Mouse (Mus musculus) urinary bladder, postnatal 25 days (tissue): Measurements from ENCODE around the gene Flt3.

Experiments used
- DNase-seq: peaks from one replicate; pipeline ENCODE4 v3.0.0; 2022; ENCODE audit warnings: low spot score

Flt3 gene

DNA sequence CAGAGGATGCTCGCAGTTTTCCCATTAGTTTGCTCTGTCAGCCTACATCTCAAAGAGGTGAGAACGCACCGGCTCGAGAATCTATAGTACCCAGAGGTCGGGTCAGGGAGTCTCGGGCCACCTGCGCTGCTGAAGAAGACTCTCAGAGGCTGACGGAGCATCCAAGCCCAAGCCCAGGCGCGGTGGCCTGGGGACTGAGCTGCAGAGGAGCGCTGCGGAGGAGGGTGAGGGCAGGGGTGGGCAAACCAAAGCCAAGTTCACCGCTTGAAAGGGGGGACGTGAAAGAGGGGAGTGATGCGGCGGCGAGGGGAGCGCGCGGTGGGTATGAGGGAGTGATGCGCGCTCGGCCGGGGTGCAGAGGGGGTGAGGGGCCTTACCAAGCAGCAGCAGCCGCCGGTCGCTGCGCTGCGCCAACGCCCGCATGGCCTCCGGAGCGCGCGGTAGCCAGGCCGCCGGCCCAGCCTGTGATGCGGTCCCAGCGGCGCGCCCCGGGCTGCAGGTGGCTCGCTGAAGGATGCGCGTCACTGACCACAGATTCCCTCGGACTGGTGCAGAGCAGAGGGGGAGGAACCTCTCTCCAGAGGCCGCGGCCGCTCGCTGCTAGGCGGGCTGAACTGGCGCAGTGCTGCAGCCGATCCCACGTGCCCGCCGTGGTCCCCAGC lies at the start of gene Flt3:
Gene Flt3, minus strand, starts transcription at position 647 of the 662 bp plus-strand sequence.
- no peak for DNase-seq

DNA sequence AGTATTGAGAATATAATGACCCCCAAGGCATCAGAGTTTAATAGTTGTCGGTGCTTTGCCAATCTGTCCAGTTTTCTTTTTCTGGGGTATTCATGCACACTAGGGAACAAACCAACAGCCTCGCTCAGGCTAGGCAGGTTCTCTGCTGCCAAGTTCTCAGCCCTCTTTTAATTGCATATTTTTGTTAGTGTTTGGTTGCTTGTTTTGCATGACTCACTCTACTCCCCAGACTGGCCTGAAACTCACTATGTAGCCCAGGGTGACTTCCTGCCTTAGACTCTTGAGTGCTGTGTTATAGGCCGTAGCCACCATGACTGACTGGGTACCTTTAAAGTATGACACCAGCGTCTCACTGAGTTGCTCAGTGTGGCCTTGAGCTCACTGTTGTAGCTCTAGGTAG lies 48.6 kb upstream of the Flt3 start:
- no peak for DNase-seq

DNA sequence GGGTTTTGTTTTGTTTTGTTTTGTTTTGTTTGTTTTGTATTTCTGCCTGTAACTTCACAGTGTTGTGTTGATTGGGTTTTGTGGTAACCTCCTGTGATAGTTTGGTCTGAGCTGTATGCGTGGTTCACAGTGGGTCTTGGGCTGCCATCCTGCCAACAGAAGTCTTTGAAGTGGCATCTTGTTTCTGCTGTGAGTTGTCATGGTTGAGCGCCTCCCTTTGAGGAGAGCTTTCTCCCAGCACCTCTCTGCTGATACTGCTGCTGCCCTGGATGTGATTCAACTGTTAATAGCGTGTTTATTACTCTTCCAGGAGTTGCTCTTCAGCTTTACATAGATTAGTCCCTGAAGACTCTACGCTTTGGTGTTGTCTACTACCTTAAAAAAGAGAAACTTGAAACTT lies 48.2 kb upstream of the Flt3 start:
- no peak for DNase-seq

DNA sequence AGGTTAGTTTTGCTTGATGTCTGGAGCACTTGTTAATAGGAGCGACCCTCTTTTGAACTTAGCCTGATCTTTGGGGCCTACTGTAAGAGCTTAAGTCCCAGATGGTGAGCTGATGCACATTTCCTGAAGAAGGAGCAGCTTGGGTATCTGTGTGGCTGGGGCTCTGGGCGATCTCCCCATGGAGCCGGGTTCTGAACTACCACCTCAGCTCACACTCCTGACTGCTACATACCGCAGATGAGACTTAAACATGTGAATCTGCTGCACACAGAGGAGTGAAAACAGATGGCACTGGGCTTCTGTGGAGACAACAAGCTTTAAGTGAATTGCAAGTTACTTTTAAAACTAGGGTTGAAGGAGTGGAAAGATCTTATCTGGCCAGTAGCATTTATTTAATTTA lies 45.0 kb upstream of the Flt3 start:
- DNase-seq: no peak

DNA sequence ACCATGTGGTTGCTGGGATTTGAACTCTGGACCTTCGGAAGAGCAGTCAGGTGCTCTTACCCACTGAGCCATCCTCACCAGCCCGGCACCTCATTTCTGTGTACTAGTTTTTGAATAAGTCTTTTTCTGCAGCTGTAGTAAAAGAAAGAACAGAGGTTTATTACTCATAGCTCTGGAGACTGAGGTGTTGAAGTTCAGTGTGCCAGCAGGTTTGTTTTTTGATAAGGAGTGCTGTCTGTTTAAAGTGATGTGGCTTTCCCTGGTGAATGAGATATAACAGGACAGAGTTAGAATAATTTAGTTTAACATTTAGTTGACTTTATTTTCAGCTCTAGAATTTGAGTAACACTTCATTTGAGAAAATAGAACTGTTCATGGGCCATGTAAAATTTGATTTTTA lies 44.5 kb upstream of the Flt3 start:
- no peak for DNase-seq

DNA sequence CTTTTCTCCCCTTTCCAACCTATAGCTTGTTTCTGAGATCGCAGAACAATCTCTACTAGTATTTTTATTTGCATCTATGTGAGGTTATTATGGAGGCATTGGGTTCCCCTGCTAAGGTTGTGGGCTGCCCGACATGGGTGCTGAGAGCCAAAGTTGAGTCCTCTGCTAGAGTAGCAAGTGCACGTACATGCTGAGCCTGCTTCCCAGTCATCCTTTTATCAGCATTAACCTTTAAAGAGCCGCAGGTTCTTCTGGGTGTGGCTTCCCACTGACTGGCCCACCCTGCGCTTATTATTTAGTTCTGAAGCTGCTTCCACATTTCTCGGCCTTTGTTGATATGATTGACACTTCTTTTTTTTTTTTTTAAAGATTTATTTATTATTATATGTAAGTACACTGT lies 44.0 kb upstream of the Flt3 start:
- no peak for DNase-seq

DNA sequence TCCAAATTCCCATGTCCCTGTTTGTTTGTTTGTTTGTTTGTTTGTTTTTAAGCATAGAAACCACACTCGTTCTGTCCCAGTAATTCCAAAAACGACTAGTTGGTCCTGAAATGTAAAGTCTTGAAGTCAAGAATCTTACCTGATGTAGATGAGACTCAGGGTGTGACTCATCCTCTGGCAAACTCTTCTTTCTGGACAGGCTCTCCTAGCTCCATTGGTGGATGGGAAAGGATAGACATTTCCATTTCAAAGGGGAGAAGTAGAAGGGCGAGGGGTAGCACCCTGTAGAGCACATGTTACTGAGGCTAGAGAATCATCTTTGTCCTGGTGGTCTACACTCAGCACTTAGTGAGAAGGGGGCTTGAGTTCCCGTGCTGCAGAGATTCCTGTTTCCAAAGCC lies 42.5 kb upstream of the Flt3 start:
- no peak for DNase-seq

DNA sequence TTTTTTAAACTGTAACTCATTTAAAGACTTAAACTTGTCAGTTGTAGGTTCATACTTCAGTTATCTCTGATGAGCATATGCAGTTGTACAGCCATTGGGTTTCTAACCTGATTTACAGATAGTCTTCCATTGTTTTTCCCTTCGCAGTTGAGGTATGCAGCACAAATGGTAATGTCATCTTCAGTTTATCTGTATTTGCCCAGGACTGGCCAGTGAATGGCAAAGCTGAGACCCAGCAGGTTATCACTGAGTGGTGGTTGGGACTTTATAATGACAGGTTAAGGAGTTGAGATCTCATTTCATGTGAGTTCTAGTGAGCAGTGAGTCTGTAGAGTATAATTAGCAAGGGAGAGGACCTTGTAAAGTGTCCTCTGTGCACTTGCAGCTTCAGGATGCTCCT lies 41.7 kb upstream of the Flt3 start:
- DNase-seq: no peak

DNA sequence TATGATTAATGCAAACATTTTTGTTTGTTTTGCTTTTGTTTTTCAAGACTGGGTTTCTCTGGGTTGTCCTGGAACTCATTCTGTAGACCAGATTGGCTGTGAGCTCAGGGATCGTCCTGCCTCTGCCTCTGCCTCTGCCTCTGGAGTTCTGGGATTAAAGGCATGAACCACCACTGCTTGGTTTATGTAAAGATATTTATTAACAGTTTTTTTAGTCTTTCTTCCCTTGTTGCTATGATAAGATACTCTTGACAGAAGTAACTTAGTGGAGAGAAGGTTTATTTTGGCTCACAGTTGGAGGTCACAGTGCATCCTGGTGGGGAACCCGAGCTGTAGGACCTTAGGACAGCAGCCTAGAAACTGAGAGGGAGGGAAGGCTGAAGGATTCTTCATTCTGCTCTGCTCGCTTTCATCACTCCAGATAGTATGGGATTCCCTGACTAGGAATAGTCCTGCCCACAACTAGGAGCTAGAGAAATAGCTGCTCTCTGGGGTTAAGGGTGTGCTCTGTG lies 40.8 kb upstream of the Flt3 start:
- DNase-seq: no peak

DNA sequence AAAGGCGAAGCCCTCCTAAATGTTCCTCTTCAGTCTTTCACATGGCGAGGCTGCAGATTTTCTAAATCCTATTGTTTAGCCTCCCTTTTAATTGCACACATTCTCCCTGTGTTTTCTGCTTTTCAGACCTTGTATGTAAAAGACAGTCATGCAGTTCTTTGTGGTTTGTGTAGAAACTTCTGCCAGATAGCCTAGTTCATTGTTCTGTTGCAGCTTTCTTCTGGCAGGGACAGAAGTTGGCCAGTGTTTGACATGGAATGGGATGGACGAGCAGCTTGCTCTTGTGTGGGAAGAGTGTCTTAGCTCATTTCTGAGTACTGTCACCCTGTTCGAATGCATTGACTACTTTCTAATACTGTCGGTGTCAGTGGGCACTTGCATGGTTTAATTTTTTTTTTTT lies 36.2 kb upstream of the Flt3 start:
- no peak for DNase-seq

DNA sequence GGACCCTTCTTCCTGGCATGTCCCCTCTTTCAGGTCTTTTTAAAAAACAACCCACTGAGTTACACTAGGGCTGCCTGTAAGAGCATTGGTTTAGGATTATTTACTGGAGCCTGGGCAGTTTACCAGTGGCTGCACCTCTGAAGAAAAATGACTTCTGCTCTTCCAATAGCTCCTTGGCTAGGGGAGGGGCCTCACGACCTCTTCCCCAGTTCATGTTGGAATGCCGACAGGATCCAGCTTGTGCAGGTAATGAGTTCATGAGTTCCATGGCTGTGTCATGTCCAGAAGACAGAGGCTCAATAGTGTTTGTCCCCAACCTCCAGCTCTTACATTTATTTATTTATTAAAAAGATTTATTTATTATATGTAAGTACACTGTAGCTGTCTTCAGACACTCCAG lies 35.5 kb upstream of the Flt3 start:
- no peak for DNase-seq

DNA sequence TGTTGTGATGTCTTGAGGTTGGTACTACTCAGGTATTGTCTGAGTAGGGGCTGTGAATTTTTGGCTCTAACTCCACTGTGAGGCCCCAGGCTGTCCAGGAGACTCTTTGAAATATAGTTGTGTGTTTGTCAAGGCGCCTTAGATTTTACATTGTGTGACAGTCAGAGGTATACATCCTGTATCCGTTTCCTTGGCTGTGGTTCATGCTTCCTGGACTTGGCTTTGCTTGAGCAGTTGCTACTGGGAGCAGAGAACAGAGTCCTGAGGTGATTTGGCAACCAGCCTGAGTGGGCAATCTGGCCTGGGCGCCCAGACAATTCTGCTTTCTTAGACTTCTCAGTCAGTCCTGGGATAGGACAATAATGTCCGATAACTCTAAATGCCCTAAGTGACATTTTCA lies 34.9 kb upstream of the Flt3 start:
- DNase-seq: no peak

DNA sequence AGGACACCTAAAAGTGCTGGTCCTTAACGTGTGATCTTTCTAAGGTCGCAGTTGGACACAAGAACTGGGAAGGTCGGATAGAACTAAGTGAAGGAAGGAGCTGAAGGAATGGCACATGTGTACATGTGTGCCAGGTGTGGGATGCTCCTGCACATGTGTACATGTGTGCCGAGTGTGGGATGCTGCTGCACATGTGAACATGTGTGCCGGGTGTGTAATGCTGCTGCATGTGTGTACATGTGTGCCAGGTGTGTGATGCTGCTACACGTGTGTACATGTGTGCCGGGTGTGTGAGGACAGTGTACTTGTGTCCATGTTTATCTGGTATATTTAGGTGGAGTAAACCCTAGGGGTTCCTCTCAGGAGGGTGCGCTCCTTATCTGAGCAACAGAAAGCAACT lies 32.6 kb upstream of the Flt3 start:
- no peak for DNase-seq

DNA sequence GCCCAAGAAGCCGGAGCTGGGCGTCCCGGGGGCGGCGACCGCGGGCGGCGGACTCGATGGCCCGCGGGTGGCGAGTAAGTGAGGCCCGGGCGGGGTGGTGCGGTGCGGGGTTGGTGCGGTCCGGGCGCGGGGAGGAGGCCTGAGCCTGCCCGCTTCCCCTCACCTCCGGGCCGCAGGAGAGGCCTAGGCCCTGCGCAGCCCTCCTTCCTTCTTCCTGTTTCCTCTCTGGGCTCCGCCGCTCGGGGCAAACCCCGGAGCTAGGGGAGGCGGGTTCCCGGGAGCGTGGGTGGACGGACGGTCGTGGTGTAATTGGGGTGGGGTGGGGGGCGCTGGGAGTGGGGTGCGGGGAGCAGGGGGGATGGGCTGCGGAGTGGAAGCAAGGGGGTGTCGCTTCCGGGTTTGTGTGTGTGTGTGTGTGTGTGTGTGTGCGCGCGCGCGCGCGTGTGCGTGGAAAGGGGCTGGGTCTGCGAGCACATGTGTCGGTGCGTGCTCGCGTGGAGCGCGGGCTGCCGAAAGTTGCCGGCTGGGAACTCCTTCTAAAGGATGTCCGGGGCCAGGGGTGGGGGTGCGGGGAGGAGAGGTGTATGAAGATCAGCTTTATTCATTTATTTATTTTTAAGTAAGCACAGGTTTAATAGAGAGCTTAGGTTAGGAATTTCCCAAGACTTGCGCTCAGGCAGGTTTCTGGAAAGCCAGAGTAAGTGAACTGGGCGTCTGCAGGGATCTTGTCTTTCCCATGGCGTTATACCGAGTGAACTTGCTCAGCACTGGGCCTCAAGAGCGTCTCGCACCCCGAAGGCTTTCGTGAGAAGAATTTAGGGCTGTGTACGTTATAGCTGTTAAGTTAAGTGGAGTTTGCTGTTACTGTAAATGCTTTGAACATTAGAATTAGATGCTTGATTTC lies 30.9 kb upstream of the Flt3 start:
- peak; percentile 67 for DNase-seq

DNA sequence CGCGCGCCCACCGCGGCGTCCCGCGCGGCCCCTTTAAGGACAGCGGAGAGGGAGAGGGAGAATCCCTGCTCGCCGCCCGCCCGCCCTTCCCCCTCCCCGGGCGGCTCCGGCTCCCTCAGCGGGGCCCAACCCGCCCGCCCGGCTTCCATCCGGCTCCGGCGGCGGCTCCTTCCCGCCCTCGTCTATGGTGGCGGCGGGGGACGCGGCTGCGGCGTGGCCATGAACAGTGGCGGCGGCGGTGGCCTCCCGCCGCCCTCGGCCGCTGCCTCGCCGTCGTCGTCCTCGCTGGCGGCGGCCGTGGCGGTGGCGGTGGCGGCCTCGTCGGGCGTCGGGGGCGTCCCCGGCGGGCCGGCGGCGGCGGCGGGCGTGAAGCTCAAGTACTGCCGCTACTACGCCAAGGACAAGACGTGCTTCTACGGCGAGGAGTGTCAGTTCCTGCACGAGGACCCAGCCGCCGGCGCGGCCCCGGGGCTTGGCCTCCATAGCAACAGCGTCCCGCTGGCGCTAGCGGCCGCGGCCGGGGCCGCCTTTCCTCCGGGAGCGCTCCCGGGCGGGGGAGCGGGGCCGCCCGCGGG lies 30.2 kb upstream of the Flt3 start:
- DNase-seq: peak; percentile 43

DNA sequence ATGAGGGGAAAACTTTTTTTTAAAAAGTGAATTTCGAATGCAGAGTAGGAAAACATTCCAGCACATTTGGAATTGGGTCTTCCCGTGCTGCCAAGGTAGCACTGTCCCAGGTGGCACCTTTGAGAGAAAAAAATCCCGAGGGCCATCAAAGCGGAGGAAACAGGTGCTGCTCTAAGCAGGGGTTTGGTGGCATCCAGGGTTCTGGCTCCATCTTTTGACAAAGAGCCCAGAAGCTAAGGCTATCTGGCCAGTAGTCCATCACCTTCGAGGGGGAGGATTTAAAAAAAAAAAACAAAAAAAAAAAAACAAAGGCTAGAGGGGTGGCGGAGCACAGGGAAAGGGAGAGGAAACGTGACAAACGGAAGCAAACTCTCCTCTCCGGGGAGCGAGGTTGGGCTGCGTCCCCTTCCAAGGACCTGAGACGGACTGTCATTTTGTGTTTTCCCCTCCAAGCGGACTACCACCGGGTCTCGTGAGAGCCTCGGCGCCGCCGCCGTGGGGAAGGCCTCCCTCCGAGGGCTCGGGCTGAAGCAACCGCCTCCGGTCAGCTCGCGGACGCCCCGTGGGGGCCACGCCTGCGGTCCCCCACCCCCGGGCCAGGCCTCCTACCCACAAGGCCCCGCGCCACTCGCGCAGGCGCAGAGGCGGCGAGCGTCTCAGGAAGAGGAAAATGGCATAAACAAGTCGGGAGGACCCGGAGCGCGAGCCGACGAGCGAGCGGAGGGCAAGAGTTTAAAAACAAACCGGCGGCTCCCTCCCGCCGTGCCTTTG lies 29.4 kb upstream of the Flt3 start, which contains the start of gene Pan3:
Gene Pan3, plus strand, starts transcription at position 627 of the 771 bp plus-strand sequence.
- DNase-seq: peak; percentile 94

DNA sequence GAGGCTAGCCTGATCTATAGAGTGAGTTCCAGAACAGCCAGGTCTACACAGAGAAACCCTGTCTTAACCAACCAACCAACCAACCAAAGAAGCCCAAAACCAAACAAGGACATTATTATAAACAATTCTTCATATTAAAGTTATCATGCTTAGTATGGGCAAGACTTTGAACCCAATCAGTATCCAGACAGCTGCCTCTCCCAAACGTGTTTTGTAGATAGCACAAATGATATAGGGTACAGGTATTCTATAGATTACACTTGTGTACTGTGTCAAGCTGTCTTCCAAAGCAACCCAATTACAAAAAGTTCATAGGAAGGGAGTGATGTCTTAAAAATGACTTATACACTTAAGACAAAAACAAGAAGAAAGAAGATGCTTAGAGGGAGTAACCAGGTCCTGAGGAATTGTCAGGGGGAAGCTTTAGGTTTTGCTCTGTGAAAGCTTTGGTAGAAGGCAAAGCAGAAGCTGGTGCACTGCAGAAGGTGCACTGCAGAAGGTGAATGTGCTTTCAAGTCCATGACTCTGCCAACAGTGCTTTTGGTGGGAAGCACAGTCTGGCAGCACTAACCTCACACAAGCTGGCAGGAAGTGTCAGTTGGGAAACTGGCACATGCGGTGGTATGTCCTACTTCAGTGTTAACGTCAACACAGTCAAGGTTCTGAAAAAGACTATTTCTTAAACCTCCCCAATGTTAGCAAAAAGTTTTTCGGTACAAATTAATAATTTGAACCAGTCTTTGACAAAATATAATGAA lies 25.9 kb upstream of the Flt3 start:
- no peak for DNase-seq

DNA sequence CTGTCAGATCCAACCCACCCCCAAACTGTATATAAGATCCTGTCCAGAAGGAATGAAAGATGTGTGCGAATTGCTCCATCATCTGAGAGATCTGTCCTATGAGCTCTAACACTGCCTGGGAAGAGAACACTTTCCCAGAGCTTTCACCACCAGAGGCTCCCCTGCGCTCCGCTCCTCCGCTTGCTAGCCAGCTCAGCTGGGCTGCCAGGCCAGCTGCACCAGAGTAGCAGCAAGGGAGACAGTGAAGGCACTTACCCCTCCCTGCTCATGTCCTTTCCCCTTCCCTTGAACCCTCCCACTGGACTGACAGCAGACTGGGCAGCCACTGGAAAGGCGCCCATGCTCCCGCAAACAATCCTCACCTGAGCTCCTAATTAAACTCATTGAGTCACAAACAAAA lies 23.3 kb upstream of the Flt3 start:
- no peak for DNase-seq

DNA sequence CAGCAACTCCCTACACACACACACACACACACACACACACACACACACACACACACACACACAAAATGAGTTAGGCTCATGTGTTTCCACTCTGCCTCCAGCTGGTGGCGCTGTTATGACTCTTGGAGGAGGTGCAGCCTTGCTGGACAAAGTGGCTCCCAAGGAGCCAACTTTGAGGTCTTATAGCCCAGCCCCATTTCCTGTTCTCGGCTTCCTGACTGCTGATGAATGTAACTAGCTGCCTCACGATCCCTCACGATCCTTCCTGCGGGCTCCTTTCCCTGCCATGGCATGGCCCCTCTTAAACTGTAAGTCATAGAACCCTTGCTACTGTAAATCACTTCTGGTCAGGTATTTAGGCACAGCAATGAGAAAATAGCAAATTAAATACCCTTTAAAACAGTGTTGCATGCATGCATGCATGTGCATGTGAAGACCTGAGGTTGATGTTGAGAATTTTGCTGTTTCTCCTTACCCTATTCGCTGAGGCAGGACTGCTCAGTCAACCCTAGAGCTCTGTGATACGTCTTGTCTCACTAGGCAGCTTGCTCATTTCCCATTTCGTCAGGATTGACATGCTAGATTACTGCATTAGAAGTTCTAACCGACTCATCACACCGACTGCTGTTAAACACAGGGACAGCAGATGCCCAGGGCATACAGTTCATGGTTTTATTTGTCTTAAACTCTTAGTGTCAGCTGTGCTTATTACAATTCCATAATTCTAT lies 18.3 kb upstream of the Flt3 start:
- DNase-seq: peak; percentile 40

DNA sequence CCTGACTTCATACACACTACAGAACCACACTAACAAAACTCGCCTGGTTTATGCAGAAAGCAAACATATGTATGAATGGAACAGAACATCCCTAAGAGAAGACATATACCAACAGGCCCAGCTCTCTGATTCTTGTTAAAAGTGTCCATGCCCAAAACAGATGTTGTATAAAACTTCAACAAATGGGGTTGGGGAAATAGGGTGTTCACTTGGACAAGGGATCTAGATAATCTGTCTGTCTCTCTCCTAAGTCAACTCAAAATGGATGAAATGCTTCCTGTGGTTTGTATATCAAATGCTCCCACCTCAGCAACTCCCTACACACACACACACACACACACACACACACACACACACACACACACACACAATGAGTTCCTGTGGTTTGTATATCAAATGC lies 17.7 kb upstream of the Flt3 start:
- no peak for DNase-seq

DNA sequence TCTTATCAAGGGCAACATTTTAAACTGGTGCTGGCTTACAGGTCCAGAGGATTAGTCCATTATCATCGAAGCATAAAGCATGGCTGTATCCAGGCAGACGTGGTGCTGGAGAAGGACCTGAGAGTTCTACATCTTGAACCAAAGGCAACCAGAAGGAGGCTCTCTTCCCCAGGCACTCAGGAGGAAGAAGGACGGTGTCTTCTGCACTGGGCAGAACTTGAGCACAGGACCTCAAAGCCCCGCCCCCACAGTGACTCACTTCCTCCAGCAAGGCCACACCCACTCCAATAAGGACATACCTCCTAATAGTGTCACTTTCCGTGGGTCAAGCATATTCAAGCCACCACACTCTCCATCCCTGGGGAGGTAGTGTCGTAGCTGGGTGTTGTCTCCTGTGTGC lies 10.3 kb upstream of the Flt3 start:
- DNase-seq: no peak
